Mouse (Mus musculus): Measurements from ENCODE around the gene Prss36. TPM values are rescaled to one million over a fixed set of nuclear protein-coding genes. Genes with fewer than 3 reads are reported as not detected.
"Not testable (repeated sequence)": the region's sequence is repeated elsewhere in the genome, so short reads cannot be mapped to it uniquely, and the experiment has no call there.

Gene Prss36
- polyA plus RNA-seq, 1 experiment from 2014 or later: 10.7 TPM

GRCm38 (mm10) chr7:127967922-127968828 lies 21.6 kb upstream of the Prss36 start:
- Histone ChIP-seq H3K9me3 (ENCODE audit: control insufficient read depth, low read length) (no peaks in the 10 kb centered on the region), H3K27me3 (ENCODE audit: control insufficient read depth, insufficient read depth, low read length) (no peaks in the 10 kb centered on the region), H3K9ac (ENCODE audit: low read length) (peak overlapping the region; percentile 100), H3K4me2 (ENCODE audit: low read depth, low read length, severe bottlenecking) (peak overlapping the region; percentile 72), H3K4me1 (replicated peaks; ENCODE audit: control insufficient read depth, insufficient read depth, low read length) (peaks cover 10% of the 10 kb centered on the region), H3K36me3 (ENCODE audit: control insufficient read depth, insufficient read depth, low read length) (peaks cover 20% of the 10 kb centered on the region), H3K4me3 (ENCODE audit: low read depth, low read length) (peak overlapping the region; percentile 93), H3K27ac (ENCODE audit: low read depth, low read length) (peak overlapping the region; percentile 94)
- ATAC-seq (replicated peaks; ENCODE audit: low FRiP score): no peak; the same call in 1 of the 2 replicates
- DNase-seq (ENCODE audit: low spot score): peak; percentile 88
- 2% methylated on average over 38 of the region's 42 CpGs for WGBS

DNA sequence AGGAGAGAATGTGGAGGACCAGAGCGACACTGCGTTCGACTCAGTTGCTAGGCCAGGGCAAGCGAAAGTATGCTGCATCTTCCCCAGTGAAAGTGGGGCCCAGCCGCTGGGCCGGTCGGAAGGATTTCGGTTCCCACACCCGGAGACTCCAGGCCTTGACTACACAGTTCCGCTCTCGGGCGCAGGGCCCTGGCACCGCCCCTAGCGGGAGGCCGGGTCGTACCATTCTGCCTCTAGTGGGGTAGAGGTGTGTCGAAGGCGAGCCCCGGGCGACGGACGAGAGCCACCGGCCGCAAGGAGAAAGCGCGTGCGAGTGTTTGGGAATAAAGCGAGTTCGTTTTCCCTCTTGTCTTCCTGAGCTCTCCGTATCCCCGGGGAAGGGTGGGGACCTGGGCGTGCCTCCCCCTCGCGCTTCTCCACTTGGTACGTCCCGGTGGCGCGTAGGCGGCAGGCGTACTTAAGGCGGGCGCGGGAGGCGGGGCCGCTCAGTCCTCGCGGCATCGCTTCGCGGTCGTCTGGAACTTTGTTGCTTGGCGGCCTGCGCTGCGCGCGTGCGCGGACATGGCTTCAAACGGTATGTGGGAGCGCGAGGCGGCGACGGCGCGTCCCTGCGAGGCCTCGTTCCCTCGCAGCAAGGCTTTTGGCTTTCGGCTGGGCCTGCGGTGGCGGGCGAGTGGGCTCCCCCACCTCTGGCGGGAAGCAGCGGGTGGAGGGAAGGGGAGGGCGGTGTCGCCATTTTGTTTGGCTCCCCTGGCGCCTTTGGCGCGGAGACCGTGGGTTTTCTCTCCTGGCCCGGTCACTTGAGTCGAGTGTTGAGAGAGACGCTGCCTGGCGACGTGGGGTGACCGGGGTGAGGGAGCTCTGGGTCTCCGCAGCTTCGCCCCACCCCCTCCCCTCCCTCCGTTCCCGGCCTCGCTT lies 20.7 kb upstream of the Prss36 start, which contains the start of gene Fus:
Gene Fus, plus strand, starts transcription at position 454 of the 918 bp plus-strand sequence.
- ATAC-seq (replicated peaks; ENCODE audit: low FRiP score): peak; percentile 93
- peak within 1 kb of the TSS; percentile 94 for H3K27ac ChIP-seq (ENCODE audit: low read depth, low read length)
- H3K4me3 ChIP-seq (ENCODE audit: low read depth, low read length): peak within 1 kb of the TSS; percentile 93
- H3K4me1 ChIP-seq (replicated peaks; ENCODE audit: control insufficient read depth, insufficient read depth, low read length): peaks cover 10% of the 10 kb centered on the region
- DNase-seq (ENCODE audit: low spot score): peak; percentile 96
- peak within 1 kb of the TSS; percentile 72 for H3K4me2 ChIP-seq (ENCODE audit: low read depth, low read length, severe bottlenecking)
- H3K27me3 ChIP-seq (ENCODE audit: control insufficient read depth, insufficient read depth, low read length): no peaks in the 10 kb centered on the region
- H3K9me3 ChIP-seq (ENCODE audit: control insufficient read depth, low read length): no peaks in the 10 kb centered on the region
- under 1% methylated on average over 91 of the region's 92 CpGs for whole genome bisulfite sequencing
- H3K36me3 ChIP-seq (ENCODE audit: control insufficient read depth, insufficient read depth, low read length): peaks cover 13% of the 10 kb centered on the region
- peak within 1 kb of the TSS; percentile 100 for H3K9ac ChIP-seq (ENCODE audit: low read length)

DNA sequence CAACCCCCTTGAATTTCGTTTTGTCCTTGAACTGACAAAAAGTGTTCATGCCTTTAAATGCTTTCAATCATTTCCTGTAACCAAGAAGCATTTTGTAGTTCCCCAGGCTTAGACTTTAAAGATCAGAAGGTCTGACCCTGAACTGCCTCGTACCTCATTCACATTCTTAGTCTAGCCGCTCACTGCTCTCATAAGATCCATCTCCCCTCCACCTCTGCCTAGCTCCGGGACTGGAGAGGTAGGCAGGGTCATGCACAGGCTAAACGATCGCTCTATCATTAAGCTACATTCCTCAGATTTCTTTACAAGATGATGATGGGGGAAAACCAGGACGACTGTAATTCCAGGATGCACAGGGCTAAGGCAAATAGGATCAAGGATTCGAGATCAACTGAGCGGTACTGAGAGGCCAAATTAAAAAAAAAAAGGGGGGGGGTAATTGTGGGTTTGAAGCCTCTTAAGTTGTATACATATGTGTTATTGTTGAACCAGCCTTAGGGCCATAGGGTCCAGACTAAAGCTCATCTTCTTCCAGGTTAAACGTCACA lies 19.9 kb upstream of the Prss36 start:
- 0 out of 2 replicates have a peak, but pooled peaks have one; percentile 1 for ATAC-seq (replicated peaks; ENCODE audit: low FRiP score)
- Histone ChIP-seq H3K4me2 (ENCODE audit: low read depth, low read length, severe bottlenecking) (peak overlapping the region; percentile 72), H3K4me1 (replicated peaks; ENCODE audit: control insufficient read depth, insufficient read depth, low read length) (peaks cover 10% of the 10 kb centered on the region), H3K9ac (ENCODE audit: low read length) (peak overlapping the region; percentile 100), H3K36me3 (ENCODE audit: control insufficient read depth, insufficient read depth, low read length) (peaks cover 8% of the 10 kb centered on the region), H3K4me3 (ENCODE audit: low read depth, low read length) (peak overlapping the region; percentile 93), H3K27me3 (ENCODE audit: control insufficient read depth, insufficient read depth, low read length) (no peaks in the 10 kb centered on the region), H3K27ac (ENCODE audit: low read depth, low read length) (peak overlapping the region; percentile 94), H3K9me3 (ENCODE audit: control insufficient read depth, low read length) (no peaks in the 10 kb centered on the region)
- no peak for DNase-seq (ENCODE audit: low spot score)
- 13% methylated on average over 10 of the region's 10 CpGs for WGBS

DNA sequence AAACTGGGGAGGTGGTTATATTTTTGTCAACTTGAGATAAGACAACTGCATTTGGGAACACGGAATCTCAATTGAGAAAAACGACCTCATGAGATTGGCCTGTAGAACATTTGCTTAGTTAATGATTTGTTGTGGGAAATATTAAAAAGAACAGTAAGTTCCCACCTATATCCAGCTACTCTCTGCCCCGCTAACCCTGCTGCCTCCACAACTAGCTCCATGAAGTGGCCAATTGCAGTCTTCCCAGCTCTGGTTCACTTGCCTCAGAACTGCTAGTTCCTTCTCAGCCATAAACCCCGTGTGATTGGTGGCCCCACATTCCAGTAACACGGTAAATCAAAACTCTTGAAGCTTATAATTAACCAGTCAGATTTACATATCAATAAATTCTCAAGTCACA lies 12.8 kb upstream of the Prss36 start:
- Histone ChIP-seq H3K4me2 (ENCODE audit: low read depth, low read length, severe bottlenecking) (no peak overlapping the region), H3K9me3 (ENCODE audit: control insufficient read depth, low read length) (no peaks in the 10 kb centered on the region), H3K4me1 (replicated peaks; ENCODE audit: control insufficient read depth, insufficient read depth, low read length) (no peaks in the 10 kb centered on the region), H3K36me3 (ENCODE audit: control insufficient read depth, insufficient read depth, low read length) (no peaks in the 10 kb centered on the region), H3K9ac (ENCODE audit: low read length) (no peak overlapping the region), H3K27ac (ENCODE audit: low read depth, low read length) (no peak overlapping the region), H3K27me3 (ENCODE audit: control insufficient read depth, insufficient read depth, low read length) (no peaks in the 10 kb centered on the region), H3K4me3 (ENCODE audit: low read depth, low read length) (no peak overlapping the region)
- ATAC-seq (replicated peaks; ENCODE audit: low FRiP score) (no peak), DNase-seq (ENCODE audit: low spot score) (no peak)
- 62% methylated on average over 5 of the region's 5 CpGs for WGBS

- no peak for ATAC-seq (replicated peaks; ENCODE audit: low FRiP score)
- Histone ChIP-seq H3K9ac (ENCODE audit: low read length) (no peak overlapping the region), H3K4me1 (replicated peaks; ENCODE audit: control insufficient read depth, insufficient read depth, low read length) (no peaks in the 10 kb centered on the region), H3K4me3 (ENCODE audit: low read depth, low read length) (no peak overlapping the region), H3K9me3 (ENCODE audit: control insufficient read depth, low read length) (no peaks in the 10 kb centered on the region), H3K27ac (ENCODE audit: low read depth, low read length) (no peak overlapping the region), H3K36me3 (ENCODE audit: control insufficient read depth, insufficient read depth, low read length) (no peaks in the 10 kb centered on the region), H3K4me2 (ENCODE audit: low read depth, low read length, severe bottlenecking) (no peak overlapping the region), H3K27me3 (ENCODE audit: control insufficient read depth, insufficient read depth, low read length) (no peaks in the 10 kb centered on the region)
- no peak for DNase-seq (ENCODE audit: low spot score)
- WGBS: 49% methylated on average over 13 of the region's 13 CpGs
Observed at GRCm38 (mm10) chr7:127952864-127953581, 6.5 kb upstream of the Prss36 start.

DNA sequence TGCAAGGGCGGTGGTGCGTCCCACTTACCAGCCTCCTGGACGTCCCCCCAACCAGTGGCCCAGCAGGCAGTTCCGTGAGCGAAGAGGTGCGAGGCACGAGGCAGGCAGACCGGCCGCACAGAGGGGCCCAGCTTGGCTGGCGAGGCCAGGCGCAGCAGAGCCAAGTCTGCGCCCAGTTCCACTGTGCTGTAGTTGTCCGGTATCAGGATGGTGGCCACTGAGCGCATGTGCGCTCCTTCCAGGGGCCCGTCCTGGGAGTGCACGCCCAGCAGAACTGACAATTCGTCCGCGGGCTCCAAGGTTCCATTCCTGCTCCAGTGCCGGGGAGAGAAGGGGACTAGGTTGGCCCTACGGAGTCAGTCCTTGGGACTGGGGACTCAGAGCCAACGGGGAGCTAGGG lies 1.9 kb downstream of the Prss36 start:
- H3K36me3 ChIP-seq (ENCODE audit: control insufficient read depth, insufficient read depth, low read length): no peaks in the 10 kb centered on the region
- no peaks in the 10 kb centered on the region for H3K9me3 ChIP-seq (ENCODE audit: control insufficient read depth, low read length)
- no peaks in the 10 kb centered on the region for H3K4me1 ChIP-seq (replicated peaks; ENCODE audit: control insufficient read depth, insufficient read depth, low read length)
- no peak overlapping the region for H3K27ac ChIP-seq (ENCODE audit: low read depth, low read length)
- no peak overlapping the region for H3K9ac ChIP-seq (ENCODE audit: low read length)
- WGBS: 16% methylated on average over 23 of the region's 23 CpGs
- DNase-seq (ENCODE audit: low spot score): no peak
- no peak overlapping the region for H3K4me2 ChIP-seq (ENCODE audit: low read depth, low read length, severe bottlenecking)
- no peak for ATAC-seq (replicated peaks; ENCODE audit: low FRiP score)
- peaks cover 11% of the 10 kb centered on the region for H3K27me3 ChIP-seq (ENCODE audit: control insufficient read depth, insufficient read depth, low read length)
- H3K4me3 ChIP-seq (ENCODE audit: low read depth, low read length): no peak overlapping the region

DNA sequence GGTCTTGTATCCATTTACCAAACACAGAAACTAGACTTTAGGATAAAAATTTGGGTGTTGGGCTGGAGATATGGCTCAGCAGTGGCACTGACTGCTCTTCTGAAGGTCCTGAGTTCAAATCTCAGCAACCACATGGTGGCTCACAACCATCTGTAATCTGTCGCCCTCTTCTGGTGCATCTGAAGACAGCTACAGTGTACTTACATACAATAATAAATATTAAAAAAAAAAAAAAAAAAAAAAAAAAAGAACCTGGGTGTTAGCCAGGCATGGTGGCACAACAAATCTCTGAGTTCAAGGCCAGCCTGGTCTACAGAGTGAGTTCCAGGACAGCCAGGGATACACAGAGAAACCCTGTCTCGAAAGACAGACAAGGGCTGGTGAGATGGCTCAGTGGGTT lies 4.4 kb downstream of the Prss36 start:
- not testable (repeated sequence) for H3K4me2 ChIP-seq (ENCODE audit: low read depth, low read length, severe bottlenecking); H3K9ac ChIP-seq (ENCODE audit: low read length); H3K4me1 ChIP-seq (replicated peaks; ENCODE audit: control insufficient read depth, insufficient read depth, low read length); H3K36me3 ChIP-seq (ENCODE audit: control insufficient read depth, insufficient read depth, low read length); H3K9me3 ChIP-seq (ENCODE audit: control insufficient read depth, low read length); H3K27ac ChIP-seq (ENCODE audit: low read depth, low read length); H3K4me3 ChIP-seq (ENCODE audit: low read depth, low read length); ATAC-seq (replicated peaks; ENCODE audit: low FRiP score); DNase-seq (ENCODE audit: low spot score)
- 53% methylated on average over 2 of the region's 2 CpGs for WGBS
- peaks cover 11% of the 10 kb centered on the region for H3K27me3 ChIP-seq (ENCODE audit: control insufficient read depth, insufficient read depth, low read length)
